Mouse (Mus musculus) midbrain, embryonic 15.5 days (tissue): Measurements from ENCODE around the gene Rnf144a. TPM values are rescaled to one million over a fixed set of nuclear protein-coding genes. Genes with fewer than 3 reads are reported as not detected.

Experiments
- ATAC-seq: fragments of 200-750 bp; cut with Nextera tagmentation; replicated peaks from 2 replicates; pipeline ENCODE4 v1.8.0; 2017; ENCODE audit warnings: moderate TSS enrichment
- H3K27ac ChIP-seq: fragments of 300-500 bp; sonication (generic); 2 replicates; pipeline ENCODE4 v1.5.1; 2015; ENCODE audit warnings: mild to moderate bottlenecking, inconsistent platforms
- H3K27me3 ChIP-seq: fragments of 300-500 bp; sonication (generic); replicated peaks from 2 replicates; pipeline ENCODE4 v1.6.1; 2015; ENCODE audit warnings: inconsistent platforms
- H3K36me3 ChIP-seq: fragments of 300-500 bp; sonication (generic); replicated peaks from 2 replicates; pipeline ENCODE4 v1.6.1; 2015; ENCODE audit warnings: inconsistent platforms
- H3K4me1 ChIP-seq: fragments of 300-500 bp; sonication (generic); 2 replicates; pipeline ENCODE4 v1.6.1; 2015; ENCODE audit warnings: inconsistent platforms
- H3K4me2 ChIP-seq: fragments of 300-500 bp; sonication (generic); 2 replicates; pipeline ENCODE4 v1.6.1; 2015; ENCODE audit warnings: inconsistent platforms, mild to moderate bottlenecking, moderate library complexity
- H3K4me3 ChIP-seq: fragments of 300-500 bp; sonication (generic); 2 replicates; pipeline ENCODE4 v1.5.1; 2015; ENCODE audit warnings: mild to moderate bottlenecking, inconsistent platforms
- H3K9ac ChIP-seq: fragments of 300-500 bp; sonication (generic); 2 replicates; pipeline ENCODE4 v1.6.1; 2015; ENCODE audit warnings: mild to moderate bottlenecking, inconsistent platforms
- H3K9me3 ChIP-seq: fragments of 300-500 bp; sonication (generic); 2 replicates; pipeline ENCODE4 v1.6.1; 2016; ENCODE audit warnings: inconsistent platforms
- WGBS: fragments of 180-500 bp; shearing (Covaris S2); methylation state at CpG from one replicate; pipeline ENCODE4 v1.1.7; 2015; ENCODE audit warnings: mixed read lengths; 5-methylcytosine and 5-hydroxymethylcytosine counted together
- microRNA-seq: library from miRNA; unstranded; fragments of <30 nt; microRNA quantifications from one replicate; pipeline ENCODE4, GENCODE M21; 2016
- polyA plus RNA-seq: library from polyadenylated mRNA; unstranded; fragments of >200 nt; fragmentation: Nextera tagmentation; extraction: Ambion mirVana; gene quantifications from 2 replicates; pipeline ENCODE4 v1.2.1, GENCODE M21; 2015

Gene Rnf144a
- polyA plus RNA-seq, 1 experiment from 2014 or later = 30.8 TPM

- Histone ChIP-seq H3K9ac (no peak overlapping the region), H3K27ac (no peak overlapping the region), H3K27me3 (no peaks in the 10 kb centered on the region), H3K9me3 (no peaks in the 10 kb centered on the region), H3K36me3 (no peaks in the 10 kb centered on the region), H3K4me2 (no peak overlapping the region), H3K4me3 (no peak overlapping the region), H3K4me1 (no peaks in the 10 kb centered on the region)
- no peak for ATAC-seq
- 59% methylated on average over 2 of the region's 2 CpGs for WGBS
Measured at GRCm38 (mm10) chr12:26289200-26289599, 125.9 kb downstream of the Rnf144a start.

DNA sequence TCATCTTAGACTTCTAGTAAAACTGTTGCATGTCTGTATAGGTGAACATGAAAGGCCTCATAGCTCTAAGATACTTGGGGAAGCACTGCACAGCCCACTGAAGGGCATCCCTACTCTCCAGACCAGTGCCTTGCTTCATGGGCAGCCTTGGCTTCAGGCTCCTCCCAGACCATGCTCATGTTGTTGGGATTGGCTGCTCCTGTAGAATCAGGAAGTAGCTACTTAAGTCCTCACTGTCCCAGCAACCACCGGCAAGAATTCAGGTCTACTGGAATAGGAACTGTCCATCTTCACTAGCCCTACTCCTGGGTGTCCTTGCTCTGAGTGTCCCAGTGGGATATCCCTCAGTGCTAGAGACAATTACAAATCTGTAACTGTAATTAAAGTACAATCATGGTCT, 126.7 kb downstream of the Rnf144a start:
- H3K9me3 ChIP-seq = no peaks in the 10 kb centered on the region
- 97% methylated on average over 1 of the region's 1 CpGs for whole genome bisulfite sequencing
- no peaks in the 10 kb centered on the region for H3K27me3 ChIP-seq
- no peak for ATAC-seq
- no peak overlapping the region for H3K27ac ChIP-seq
- H3K4me1 ChIP-seq = no peaks in the 10 kb centered on the region
- H3K4me2 ChIP-seq = no peak overlapping the region
- no peaks in the 10 kb centered on the region for H3K36me3 ChIP-seq
- no peak overlapping the region for H3K4me3 ChIP-seq
- no peak overlapping the region for H3K9ac ChIP-seq

GRCm38 (mm10) chr12:26285939-26286338, 129.1 kb downstream of the Rnf144a start:
- Histone ChIP-seq H3K27me3 (no peaks in the 10 kb centered on the region), H3K36me3 (no peaks in the 10 kb centered on the region), H3K9ac (no peak overlapping the region), H3K4me3 (no peak overlapping the region), H3K9me3 (no peaks in the 10 kb centered on the region), H3K4me1 (no peaks in the 10 kb centered on the region), H3K27ac (no peak overlapping the region), H3K4me2 (no peak overlapping the region)
- ATAC-seq = no peak
- 80% methylated on average over 8 of the region's 8 CpGs for WGBS

- no peak overlapping the region for H3K9ac ChIP-seq
- no peaks in the 10 kb centered on the region for H3K27me3 ChIP-seq
- no peak overlapping the region for H3K4me2 ChIP-seq
- WGBS = 84% methylated on average over 3 of the region's 3 CpGs
- H3K4me1 ChIP-seq = no peaks in the 10 kb centered on the region
- H3K27ac ChIP-seq = no peak overlapping the region
- H3K36me3 ChIP-seq = no peaks in the 10 kb centered on the region
- no peak overlapping the region for H3K4me3 ChIP-seq
- ATAC-seq = no peak
- H3K9me3 ChIP-seq = no peaks in the 10 kb centered on the region
Measured at GRCm38 (mm10) chr12:26285460-26285859, 129.6 kb downstream of the Rnf144a start.

DNA sequence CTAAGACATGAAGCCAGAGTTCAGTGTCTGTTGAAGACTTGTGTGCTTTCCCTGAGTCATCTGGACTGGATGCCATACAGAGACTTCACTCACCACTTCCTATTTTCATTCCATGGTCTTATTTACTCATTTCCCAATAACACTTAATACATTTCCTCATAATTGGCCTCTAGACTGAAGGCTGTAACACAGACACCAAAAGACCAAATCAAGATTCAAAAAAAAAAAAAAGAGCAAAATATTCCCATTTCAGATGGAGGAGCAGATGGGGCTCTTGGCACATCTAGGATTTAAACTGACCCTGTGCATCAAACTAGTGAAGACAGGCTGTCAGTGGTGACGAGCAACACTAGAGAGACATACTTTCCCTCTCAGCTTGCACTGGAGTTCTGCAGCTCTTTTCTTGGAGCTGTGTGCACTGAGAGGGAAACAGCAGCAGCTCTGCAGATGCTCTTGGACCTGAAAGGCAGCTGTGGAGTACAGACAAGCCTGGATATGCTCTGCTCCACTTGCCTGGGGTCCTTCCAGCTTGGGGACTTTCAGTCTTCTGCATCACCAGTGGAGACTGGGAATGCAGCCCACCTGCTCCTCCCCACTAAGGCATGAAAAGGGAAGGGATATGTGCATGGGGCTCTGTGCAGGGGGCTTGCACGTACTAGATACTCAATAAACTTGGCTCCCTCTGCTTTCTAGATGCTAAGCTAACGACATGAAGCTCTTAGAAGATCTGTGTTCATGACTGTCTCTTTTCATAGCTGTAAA, 134.2 kb downstream of the Rnf144a start:
- H3K4me1 ChIP-seq = peaks cover 8% of the 10 kb centered on the region; the same call in 1 of the 2 replicates
- H3K36me3 ChIP-seq = no peaks in the 10 kb centered on the region
- H3K27ac ChIP-seq = no peak overlapping the region
- ATAC-seq = no peak
- H3K9me3 ChIP-seq = no peaks in the 10 kb centered on the region
- WGBS = 74% methylated on average over 3 of the region's 3 CpGs
- H3K9ac ChIP-seq = no peak overlapping the region
- no peak overlapping the region for H3K4me2 ChIP-seq
- H3K27me3 ChIP-seq = no peaks in the 10 kb centered on the region
- no peak overlapping the region for H3K4me3 ChIP-seq

DNA sequence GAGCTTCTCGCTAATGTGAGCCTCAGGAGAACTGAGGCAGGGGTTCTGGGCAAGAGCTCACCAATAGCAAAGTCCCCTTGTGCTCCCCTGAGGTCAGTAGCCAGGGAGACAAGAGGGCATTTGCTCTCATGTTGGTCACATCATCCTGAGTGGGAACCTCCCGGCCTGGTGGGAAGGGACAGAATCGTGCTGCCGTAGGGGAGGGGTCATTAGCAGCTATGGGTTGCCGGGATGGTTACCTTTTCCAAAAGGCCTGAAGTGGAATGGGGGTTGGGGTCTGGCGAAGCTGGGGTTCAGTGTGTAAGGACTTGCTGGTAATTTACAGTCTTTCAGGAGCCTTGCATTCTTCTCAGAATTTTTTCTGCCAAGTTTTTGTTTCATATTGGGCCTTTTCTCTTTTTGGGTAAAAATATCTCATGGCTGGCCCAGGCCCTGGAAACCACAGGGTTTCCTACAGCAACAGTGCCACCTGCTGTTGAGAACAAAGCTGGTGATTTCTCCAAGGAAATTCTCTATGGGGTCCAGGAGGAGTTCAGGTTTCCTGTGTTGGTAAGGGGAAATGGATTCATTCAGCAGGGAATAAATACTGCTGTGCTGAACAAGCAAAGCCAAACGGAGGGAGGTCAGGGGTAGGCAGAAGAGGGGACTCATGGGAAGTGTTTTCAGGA, 137.9 kb downstream of the Rnf144a start:
- Histone ChIP-seq H3K36me3 (no peaks in the 10 kb centered on the region), H3K27ac (no peak overlapping the region), H3K27me3 (no peaks in the 10 kb centered on the region), H3K4me1 (peaks cover 8% of the 10 kb centered on the region; the same call in 1 of the 2 replicates), H3K9me3 (no peaks in the 10 kb centered on the region), H3K9ac (no peak overlapping the region), H3K4me2 (no peak overlapping the region), H3K4me3 (no peak overlapping the region)
- 40% methylated on average over 7 of the region's 7 CpGs for WGBS
- peak; percentile 63 for ATAC-seq

DNA sequence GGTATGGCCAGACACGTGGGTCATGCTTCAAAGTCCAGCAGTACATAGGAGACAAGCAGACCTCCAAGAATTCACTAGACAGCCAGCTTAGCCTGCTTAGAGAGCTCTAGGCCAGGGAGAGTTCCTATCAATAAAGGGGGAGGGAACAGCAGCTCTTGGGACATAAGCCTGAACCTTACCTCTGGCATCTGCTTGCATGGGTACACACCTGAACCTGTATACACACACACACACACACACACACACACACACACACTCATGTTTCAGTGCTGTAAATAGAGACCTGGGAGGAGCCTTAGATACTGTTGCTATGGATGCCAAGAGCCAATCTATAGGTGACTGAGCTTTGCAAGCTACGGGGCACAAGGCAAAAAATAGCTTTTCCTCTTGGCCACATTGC, 138.5 kb downstream of the Rnf144a start:
- Histone ChIP-seq H3K4me1 (peaks cover 8% of the 10 kb centered on the region; the same call in 1 of the 2 replicates), H3K4me2 (no peak overlapping the region), H3K27me3 (no peaks in the 10 kb centered on the region), H3K4me3 (no peak overlapping the region), H3K27ac (no peak overlapping the region), H3K9ac (no peak overlapping the region), H3K9me3 (no peaks in the 10 kb centered on the region), H3K36me3 (no peaks in the 10 kb centered on the region)
- 76% methylated on average over 2 of the region's 2 CpGs for WGBS
- 0 out of 2 replicates have a peak, but pooled peaks have one; percentile 42 for ATAC-seq

Small RNAs within 50 kb of the gene (microRNA-seq; reads per million reads assigned to microRNA genes)
- 3.3 reads per million, percentile 16 among the genes with 10 or more reads in this experiment for gene Mir6538

Other genes starting within 250 kb of the Rnf144a start
- 0.39 and 0.75 TPM in 2 replicates for gene Rsad2, start 41.2 kb upstream of the Rnf144a start, polyA plus RNA-seq
- gene Cmpk2, start 54.0 kb upstream of the Rnf144a start, polyA plus RNA-seq = 15.6 TPM in 2 replicates